Mouse (Mus musculus): ENCODE results near the gene Actn4. TPM values are rescaled to one million over a fixed set of nuclear protein-coding genes. Genes with fewer than 3 reads are reported as not detected.

The Actn4 gene
- 109 and 143 TPM in 2 replicates for polyA plus RNA-seq (2014; fragmentation: Nextera tagmentation; extraction: Ambion mirVana)

GRCm38 (mm10) chr7:28961927-28962670 lies at the start of gene Actn4:
TSS of gene Actn4 (minus strand) at chr7:28962340.
- Histone ChIP-seq H3K4me1 (ENCODE audit: control insufficient read depth, insufficient read depth, low read length) (peaks cover 32% of the 10 kb centered on the region), H3K9ac (replicated peaks; ENCODE audit: low read depth, low read length) (peak within 1 kb of the TSS; percentile 89), H3K36me3 (ENCODE audit: control insufficient read depth, insufficient read depth, low read length) (no peaks in the 10 kb centered on the region), H3K27me3 (ENCODE audit: control insufficient read depth, insufficient read depth, low read length) (no peaks in the 10 kb centered on the region), H3K4me2 (ENCODE audit: low read depth, low read length) (peak within 1 kb of the TSS; percentile 63), H3K4me3 (ENCODE audit: low read depth, low read length) (peak within 1 kb of the TSS; percentile 87), H3K9me3 (ENCODE audit: control insufficient read depth, low read length) (no peaks in the 10 kb centered on the region), H3K27ac (ENCODE audit: low read depth, low read length) (peak within 1 kb of the TSS; percentile 79)
- peak; percentile 90 for ATAC-seq (ENCODE audit: low read depth)
- WGBS: 1% methylated on average over 74 of the region's 76 CpGs

GRCm38 (mm10) chr7:29008714-29009113 lies 46.6 kb upstream of the Actn4 start:
- WGBS: 82% methylated on average over 9 of the region's 9 CpGs
- Histone ChIP-seq H3K9me3 (ENCODE audit: control insufficient read depth, low read length) (no peaks in the 10 kb centered on the region), H3K4me1 (ENCODE audit: control insufficient read depth, insufficient read depth, low read length) (no peaks in the 10 kb centered on the region), H3K36me3 (ENCODE audit: control insufficient read depth, insufficient read depth, low read length) (no peaks in the 10 kb centered on the region), H3K4me2 (ENCODE audit: low read depth, low read length) (no peak overlapping the region), H3K9ac (replicated peaks; ENCODE audit: low read depth, low read length) (no peak overlapping the region), H3K27ac (ENCODE audit: low read depth, low read length) (no peak overlapping the region), H3K27me3 (ENCODE audit: control insufficient read depth, insufficient read depth, low read length) (no peaks in the 10 kb centered on the region), H3K4me3 (ENCODE audit: low read depth, low read length) (no peak overlapping the region)
- no peak for ATAC-seq (ENCODE audit: low read depth)

GRCm38 (mm10) chr7:29008171-29008570 lies 46.0 kb upstream of the Actn4 start:
- no peaks in the 10 kb centered on the region for H3K27me3 ChIP-seq (ENCODE audit: control insufficient read depth, insufficient read depth, low read length)
- no peak for ATAC-seq (ENCODE audit: low read depth)
- no peak overlapping the region for H3K27ac ChIP-seq (ENCODE audit: low read depth, low read length)
- no peak overlapping the region for H3K4me2 ChIP-seq (ENCODE audit: low read depth, low read length)
- H3K9me3 ChIP-seq (ENCODE audit: control insufficient read depth, low read length): no peaks in the 10 kb centered on the region
- H3K36me3 ChIP-seq (ENCODE audit: control insufficient read depth, insufficient read depth, low read length): no peaks in the 10 kb centered on the region
- H3K9ac ChIP-seq (replicated peaks; ENCODE audit: low read depth, low read length): no peak overlapping the region
- H3K4me3 ChIP-seq (ENCODE audit: low read depth, low read length): no peak overlapping the region
- 97% methylated on average over 10 of the region's 10 CpGs for WGBS
- H3K4me1 ChIP-seq (ENCODE audit: control insufficient read depth, insufficient read depth, low read length): no peaks in the 10 kb centered on the region

GRCm38 (mm10) chr7:29007224-29008101 lies 45.3 kb upstream of the Actn4 start:
- 78% methylated on average over 9 of the region's 9 CpGs for WGBS
- Histone ChIP-seq H3K9ac (replicated peaks; ENCODE audit: low read depth, low read length) (no peak overlapping the region), H3K9me3 (ENCODE audit: control insufficient read depth, low read length) (no peaks in the 10 kb centered on the region), H3K27me3 (ENCODE audit: control insufficient read depth, insufficient read depth, low read length) (no peaks in the 10 kb centered on the region), H3K27ac (ENCODE audit: low read depth, low read length) (no peak overlapping the region), H3K36me3 (ENCODE audit: control insufficient read depth, insufficient read depth, low read length) (no peaks in the 10 kb centered on the region), H3K4me2 (ENCODE audit: low read depth, low read length) (no peak overlapping the region), H3K4me3 (ENCODE audit: low read depth, low read length) (no peak overlapping the region), H3K4me1 (ENCODE audit: control insufficient read depth, insufficient read depth, low read length) (no peaks in the 10 kb centered on the region)
- no peak for ATAC-seq (ENCODE audit: low read depth)

- peak overlapping the region; percentile 60; the same call in 1 of the 2 replicates for H3K27ac ChIP-seq (ENCODE audit: low read depth, low read length)
- peak overlapping the region; percentile 41 for H3K4me3 ChIP-seq (ENCODE audit: low read depth, low read length)
- H3K9ac ChIP-seq (replicated peaks; ENCODE audit: low read depth, low read length): peak overlapping the region; percentile 65
- ATAC-seq (ENCODE audit: low read depth): peak; percentile 81; the same call in 1 of the 2 replicates
- no peaks in the 10 kb centered on the region for H3K27me3 ChIP-seq (ENCODE audit: control insufficient read depth, insufficient read depth, low read length)
- peak overlapping the region; percentile 84 for H3K4me2 ChIP-seq (ENCODE audit: low read depth, low read length)
- no peaks in the 10 kb centered on the region for H3K9me3 ChIP-seq (ENCODE audit: control insufficient read depth, low read length)
- 5% methylated on average over 43 of the region's 43 CpGs for WGBS
- 0 out of 2 replicates have a peak, but pooled peaks cover 3% of the 10 kb centered on the region for H3K4me1 ChIP-seq (ENCODE audit: control insufficient read depth, insufficient read depth, low read length)
- H3K36me3 ChIP-seq (ENCODE audit: control insufficient read depth, insufficient read depth, low read length): no peaks in the 10 kb centered on the region
Observed at GRCm38 (mm10) chr7:29000651-29001605, 38.8 kb upstream of the Actn4 start.

GRCm38 (mm10) chr7:28993402-28993801 lies 31.3 kb upstream of the Actn4 start:
- Histone ChIP-seq H3K27ac (ENCODE audit: low read depth, low read length) (no peak overlapping the region), H3K4me3 (ENCODE audit: low read depth, low read length) (no peak overlapping the region), H3K9ac (replicated peaks; ENCODE audit: low read depth, low read length) (no peak overlapping the region), H3K4me2 (ENCODE audit: low read depth, low read length) (no peak overlapping the region), H3K9me3 (ENCODE audit: control insufficient read depth, low read length) (no peaks in the 10 kb centered on the region), H3K27me3 (ENCODE audit: control insufficient read depth, insufficient read depth, low read length) (no peaks in the 10 kb centered on the region), H3K36me3 (ENCODE audit: control insufficient read depth, insufficient read depth, low read length) (no peaks in the 10 kb centered on the region), H3K4me1 (ENCODE audit: control insufficient read depth, insufficient read depth, low read length) (no peaks in the 10 kb centered on the region)
- 79% methylated on average over 3 of the region's 3 CpGs for whole genome bisulfite sequencing
- no peak for ATAC-seq (ENCODE audit: low read depth)

- WGBS: 85% methylated on average over 3 of the region's 3 CpGs
Observed at GRCm38 (mm10) chr7:28992997-28993396, 30.9 kb upstream of the Actn4 start.

GRCm38 (mm10) chr7:28991616-28992015 lies 29.5 kb upstream of the Actn4 start:
- Histone ChIP-seq H3K36me3 (ENCODE audit: control insufficient read depth, insufficient read depth, low read length) (no peaks in the 10 kb centered on the region), H3K9ac (replicated peaks; ENCODE audit: low read depth, low read length) (no peak overlapping the region), H3K4me3 (ENCODE audit: low read depth, low read length) (no peak overlapping the region), H3K4me2 (ENCODE audit: low read depth, low read length) (no peak overlapping the region), H3K9me3 (ENCODE audit: control insufficient read depth, low read length) (no peaks in the 10 kb centered on the region), H3K27me3 (ENCODE audit: control insufficient read depth, insufficient read depth, low read length) (no peaks in the 10 kb centered on the region), H3K27ac (ENCODE audit: low read depth, low read length) (no peak overlapping the region), H3K4me1 (ENCODE audit: control insufficient read depth, insufficient read depth, low read length) (no peaks in the 10 kb centered on the region)
- 63% methylated on average over 5 of the region's 5 CpGs for WGBS
- ATAC-seq (ENCODE audit: low read depth): no peak

More at GRCm38 (mm10) chr7:28992997-28993396, 30.9 kb upstream of the Actn4 start:
- H3K4me1 ChIP-seq (ENCODE audit: control insufficient read depth, insufficient read depth, low read length): no peaks in the 10 kb centered on the region
- H3K9me3 ChIP-seq (ENCODE audit: control insufficient read depth, low read length): no peaks in the 10 kb centered on the region
- ATAC-seq (ENCODE audit: low read depth): no peak
- H3K9ac ChIP-seq (replicated peaks; ENCODE audit: low read depth, low read length): no peak overlapping the region
- no peak overlapping the region for H3K4me3 ChIP-seq (ENCODE audit: low read depth, low read length)
- no peak overlapping the region for H3K27ac ChIP-seq (ENCODE audit: low read depth, low read length)
- no peak overlapping the region for H3K4me2 ChIP-seq (ENCODE audit: low read depth, low read length)
- H3K36me3 ChIP-seq (ENCODE audit: control insufficient read depth, insufficient read depth, low read length): no peaks in the 10 kb centered on the region
- H3K27me3 ChIP-seq (ENCODE audit: control insufficient read depth, insufficient read depth, low read length): no peaks in the 10 kb centered on the region
